Mouse (Mus musculus) layer of hippocampus, postnatal 14 days (tissue): ENCODE results near the gene Irf1. TPM values are rescaled to one million over a fixed set of nuclear protein-coding genes. Genes with fewer than 3 reads are reported as not detected.

Experiments
- DNase-seq, 2 experiments: peaks; one replicate each; pipeline ENCODE4 v3.0.0; 2021 to 2022; ENCODE audit warnings: low spot score in 2 of 2, mixed read lengths in 1 of 2
- total RNA-seq, 2 experiments: library from RNA; stranded (reverse); gene quantifications; 2 replicates each; pipeline ENCODE4 v1.2.3; 2021

Gene Irf1
- total RNA-seq, 2 experiments from 2014 or later, result 4.9 to 7.7 TPM

DNA sequence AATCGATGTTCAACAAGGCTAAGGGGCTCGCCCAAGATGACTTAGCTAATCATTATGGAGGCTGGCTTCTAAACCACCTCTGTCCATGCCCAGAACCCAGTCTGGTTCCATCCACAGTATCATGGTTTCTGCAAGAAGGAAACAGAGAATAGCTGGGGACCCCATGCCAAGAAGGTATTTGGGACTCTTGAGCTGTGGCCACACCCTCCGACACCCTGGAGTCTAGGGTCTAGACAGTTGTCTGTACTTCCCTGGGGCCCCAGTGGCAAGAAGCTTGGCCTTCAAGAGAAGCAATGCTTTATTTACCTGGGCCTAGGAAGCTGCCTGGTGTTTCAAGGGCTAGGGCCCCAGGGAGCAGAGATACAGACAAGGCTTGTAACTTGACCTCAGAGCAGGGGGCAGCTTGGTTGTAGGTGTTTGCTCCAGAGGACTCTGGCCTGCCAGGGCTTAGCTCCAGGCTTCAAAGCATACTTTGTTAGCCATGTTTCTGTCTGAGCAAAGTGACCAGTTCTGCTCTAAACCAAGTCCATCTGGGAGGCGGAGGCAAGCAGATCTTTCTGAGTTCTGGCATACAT, 11.5 kb downstream of the Irf1 start:
- DNase-seq, result no peak

DNA sequence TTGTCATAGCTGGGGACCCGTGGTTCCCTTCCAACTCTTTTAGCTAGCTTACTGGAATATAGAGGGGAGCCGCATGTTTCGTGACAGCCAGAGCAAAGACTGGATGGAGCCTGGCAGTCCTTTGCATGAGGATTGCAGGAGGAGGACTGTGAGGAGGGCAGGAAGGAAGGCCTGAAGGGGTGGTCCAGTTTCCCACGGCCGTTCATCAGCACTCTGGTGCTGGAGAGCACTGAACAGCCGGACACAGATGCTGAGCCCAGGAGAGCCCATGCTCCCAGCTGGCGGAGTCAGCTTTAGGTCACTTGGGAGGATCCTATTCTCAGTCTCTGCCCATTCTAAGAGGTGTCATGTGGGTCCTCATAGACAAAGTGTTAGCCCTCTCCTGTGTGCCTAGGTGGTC, 12.2 kb downstream of the Irf1 start:
- DNase-seq, result no peak

DNA sequence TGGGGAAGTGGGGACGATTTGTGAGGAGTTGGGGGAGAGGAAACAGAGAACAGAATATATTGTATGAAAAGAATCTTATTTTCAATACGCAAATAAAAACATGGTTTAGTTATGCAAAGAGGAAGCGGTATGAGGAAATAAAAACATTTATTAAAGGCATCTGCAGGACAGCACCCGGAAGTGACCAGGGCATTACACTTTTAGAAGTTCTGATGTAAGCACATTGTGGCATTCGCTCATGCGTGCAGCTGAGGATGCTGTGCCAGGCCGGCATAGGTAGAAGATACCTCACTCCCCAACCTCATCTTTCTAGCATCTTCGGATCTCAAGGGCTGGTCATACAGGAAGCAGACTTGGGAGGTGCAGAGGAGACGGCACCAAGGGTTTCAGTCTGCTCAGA, 13.5 kb downstream of the Irf1 start:
- no peak for DNase-seq

DNA sequence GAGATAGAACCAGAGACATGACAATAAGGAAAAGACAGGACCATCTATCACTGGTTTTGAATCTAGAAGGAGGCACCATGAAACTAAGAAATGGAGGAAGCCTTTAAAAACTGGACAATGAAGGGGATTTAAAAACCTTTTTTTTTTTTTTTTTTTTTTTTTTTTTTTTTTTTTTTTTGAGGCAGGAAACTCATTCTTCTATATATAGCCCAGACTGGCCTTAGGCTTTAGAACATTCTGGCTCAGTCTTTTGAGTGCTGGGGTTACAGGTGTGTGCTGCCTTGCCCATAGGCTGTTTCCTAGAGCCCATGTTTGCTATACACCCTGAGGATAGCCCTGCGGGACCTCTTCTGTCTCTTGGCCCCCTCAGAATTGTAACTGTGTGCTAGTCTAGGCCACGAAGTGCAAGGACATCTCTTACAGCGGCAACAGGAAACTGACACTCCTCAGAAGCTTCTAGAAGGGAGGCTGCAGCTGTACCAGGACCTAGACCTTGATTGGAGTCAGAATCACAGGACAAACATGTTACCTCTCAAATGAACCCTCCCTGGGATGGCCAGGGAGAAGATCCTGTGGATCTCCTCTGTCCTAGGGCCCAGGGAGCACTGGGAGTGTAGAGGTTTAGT, 15.6 kb downstream of the Irf1 start:
- no peak for DNase-seq

DNA sequence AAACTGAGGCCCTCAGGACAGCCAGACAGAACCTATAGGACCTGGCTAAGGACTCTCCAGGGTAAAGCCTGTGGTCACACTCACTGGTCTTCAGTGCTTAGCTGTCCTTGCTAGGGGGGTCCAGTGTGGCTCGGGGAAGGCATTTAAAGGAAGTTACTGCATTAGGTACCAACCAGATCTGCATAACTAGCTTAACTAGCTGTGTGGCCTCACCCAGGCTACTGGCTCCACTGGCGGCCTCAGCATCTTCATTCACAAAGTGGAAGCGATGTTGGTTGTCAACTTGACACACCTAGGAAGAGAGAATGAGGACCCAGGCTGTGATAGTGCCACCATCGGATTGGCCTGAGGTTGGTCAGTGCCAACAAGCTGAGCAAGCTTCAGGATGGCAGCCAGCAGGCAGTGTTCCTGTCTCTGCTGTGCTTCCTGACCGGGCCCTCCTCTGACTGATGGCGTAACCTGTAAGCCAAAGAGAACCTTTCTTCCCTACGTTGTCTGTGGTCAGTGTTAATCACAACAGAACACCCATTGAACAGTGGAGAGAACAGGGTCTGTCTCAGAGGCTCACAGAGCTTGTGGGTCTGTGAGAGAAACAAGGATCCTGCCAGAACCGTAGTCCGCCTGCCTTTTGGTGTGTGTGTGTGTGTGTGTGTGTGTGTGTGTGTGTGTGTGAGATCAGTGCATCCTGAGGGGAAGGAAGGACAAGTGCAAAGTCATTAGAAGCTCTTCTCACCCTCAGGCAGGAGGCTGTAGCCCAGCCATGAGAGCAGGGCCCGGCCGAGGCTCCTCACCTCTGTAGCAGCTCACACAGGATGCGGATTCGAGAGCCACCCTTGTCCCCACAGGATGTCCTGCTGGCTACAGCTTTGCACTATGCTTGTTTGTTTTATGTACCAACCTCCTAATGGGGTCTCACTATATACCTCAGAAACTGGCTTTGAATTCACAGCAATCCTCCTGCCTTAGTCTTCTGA, 16.5 kb downstream of the Irf1 start:
- DNase-seq, result no peak

DNA sequence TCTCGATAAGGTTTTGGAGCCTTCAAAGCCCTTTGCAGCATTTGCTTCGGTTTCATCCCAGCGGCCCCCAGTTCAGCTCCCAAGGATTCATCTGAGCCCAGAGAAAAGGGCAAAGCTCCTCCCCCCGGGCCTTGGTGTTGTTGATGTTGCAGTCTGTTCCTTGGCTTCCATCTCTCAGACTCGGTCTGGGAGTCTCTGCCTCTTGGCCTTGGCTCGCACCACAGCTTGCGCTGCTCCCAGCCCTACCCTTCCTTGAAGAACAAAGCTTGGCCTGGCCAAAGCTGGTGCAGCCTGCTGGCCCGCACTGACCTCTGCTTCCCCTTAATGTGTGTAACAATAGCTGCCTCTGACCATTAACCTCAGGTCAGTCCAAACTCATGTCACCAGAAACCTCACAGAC, 18.4 kb downstream of the Irf1 start:
- no peak for DNase-seq

DNA sequence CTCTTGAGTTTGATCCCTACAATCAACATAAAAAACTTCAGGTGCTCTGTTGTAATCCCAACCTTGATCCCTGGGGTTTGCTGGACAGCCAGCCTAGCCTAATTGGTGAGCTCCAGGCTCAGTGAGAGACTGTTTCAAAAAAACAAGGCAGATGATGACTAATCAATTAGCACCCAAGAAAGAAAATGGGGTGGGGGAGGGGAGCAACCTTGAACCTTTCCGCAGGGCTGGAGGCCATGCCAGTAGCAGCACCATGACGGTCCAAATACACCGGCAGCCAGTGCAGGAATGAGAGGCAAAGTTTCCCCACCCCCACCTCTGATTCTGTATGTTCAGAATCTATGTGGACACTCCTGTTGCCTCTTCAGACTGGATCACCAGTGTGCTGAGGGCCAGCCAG, 19.5 kb downstream of the Irf1 start:
- no peak for DNase-seq

DNA sequence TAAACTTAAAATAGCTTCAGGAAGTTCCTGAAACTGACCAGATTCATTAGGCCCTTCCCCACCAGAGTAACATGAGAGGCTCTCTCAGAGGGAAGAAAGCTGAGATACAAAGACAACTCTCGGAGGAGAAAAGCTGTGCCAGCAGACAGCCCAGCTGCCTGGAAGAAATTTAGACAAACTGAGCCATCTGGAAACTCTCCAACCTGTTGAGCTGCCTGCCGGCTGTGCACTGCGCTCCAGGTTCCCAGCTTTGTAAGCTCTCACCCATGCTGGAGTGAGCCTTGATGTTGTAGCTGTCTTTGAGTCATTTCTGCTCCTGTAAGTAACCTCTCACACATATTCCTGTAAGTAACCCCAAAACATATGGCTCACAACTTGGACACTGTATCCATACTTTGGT, 23.2 kb downstream of the Irf1 start:
- DNase-seq, result peak; percentile 32 to 68

DNA sequence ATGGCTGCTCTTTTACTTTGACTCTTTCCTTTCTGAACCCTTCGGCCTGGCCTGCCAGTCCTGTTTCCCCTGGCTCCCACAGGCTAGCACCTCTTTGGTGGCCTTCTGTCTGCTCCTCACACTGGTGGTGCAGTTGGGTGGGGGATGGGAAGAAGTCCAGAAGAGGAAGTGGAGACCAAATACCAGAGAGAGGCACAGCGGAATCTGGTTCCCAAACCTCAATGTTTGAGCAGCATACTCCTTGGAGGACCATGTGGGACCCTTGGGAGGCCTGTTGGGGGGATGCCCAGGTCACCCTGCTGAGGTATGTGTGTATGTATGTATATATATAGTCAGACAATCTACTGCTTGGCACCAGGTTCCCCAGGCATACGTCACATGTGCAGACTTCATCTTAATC, 24.2 kb downstream of the Irf1 start:
- DNase-seq, result no peak

DNA sequence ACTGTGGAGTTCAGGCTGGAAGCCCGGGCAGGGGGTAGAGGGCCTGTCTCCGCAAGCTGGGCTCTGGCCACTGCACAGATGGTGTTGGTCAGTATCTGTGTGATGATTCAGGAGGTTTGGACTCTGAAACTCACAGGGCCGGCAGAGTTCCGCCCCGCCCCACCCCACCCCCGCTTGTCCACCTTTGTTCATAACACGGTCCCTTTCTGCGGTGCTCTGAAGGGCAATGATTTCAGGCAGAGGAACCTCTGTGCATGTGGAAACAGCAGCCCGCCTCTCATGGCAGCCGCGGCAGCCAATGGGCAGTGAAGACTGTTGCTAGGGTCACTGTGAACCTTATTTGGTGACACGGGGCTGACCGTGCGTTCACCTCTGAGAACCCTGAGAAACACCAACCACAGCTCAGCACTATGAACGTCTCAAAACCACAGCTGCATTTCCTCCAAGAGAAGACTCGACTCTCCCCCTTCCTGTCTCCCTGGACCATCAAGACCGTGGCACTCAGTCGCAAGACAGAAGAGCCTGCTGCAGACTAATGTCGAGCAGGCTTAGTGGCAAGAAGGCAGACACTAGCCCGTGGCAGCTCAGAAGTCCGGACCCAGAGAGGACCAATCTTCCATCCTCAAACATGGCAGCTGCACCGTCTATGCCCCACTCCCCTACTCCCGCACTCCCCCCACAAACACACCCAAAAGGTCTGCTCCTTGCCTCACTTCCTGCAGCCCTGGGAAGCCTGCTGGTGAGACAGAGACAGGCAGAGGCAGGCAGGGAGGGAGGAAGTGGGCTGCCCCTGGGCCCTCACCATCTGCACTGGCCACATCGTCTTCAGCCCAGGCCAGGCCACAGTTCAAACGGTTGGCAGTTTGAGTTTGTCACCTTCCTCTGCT, 25.1 kb downstream of the Irf1 start:
- no peak for DNase-seq

DNA sequence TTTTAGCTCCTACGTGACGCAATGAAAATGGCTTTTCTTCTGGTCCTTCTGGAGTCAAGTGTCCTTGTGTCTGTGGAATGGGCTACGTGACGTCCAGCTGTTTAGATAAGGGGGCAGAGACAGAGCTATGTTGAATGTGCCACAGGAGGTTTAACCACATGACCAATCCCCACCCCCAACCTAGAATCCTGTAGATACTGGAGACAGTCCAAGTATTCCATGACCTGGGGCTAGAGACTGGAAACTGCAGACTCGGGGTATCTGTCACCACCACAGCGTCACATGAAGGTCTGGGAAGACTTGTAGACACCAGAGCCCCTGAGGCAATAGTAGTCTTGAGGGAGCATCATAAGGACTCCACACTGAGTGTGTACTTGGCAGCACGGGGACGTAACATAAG, 26.0 kb downstream of the Irf1 start:
- no peak for DNase-seq

DNA sequence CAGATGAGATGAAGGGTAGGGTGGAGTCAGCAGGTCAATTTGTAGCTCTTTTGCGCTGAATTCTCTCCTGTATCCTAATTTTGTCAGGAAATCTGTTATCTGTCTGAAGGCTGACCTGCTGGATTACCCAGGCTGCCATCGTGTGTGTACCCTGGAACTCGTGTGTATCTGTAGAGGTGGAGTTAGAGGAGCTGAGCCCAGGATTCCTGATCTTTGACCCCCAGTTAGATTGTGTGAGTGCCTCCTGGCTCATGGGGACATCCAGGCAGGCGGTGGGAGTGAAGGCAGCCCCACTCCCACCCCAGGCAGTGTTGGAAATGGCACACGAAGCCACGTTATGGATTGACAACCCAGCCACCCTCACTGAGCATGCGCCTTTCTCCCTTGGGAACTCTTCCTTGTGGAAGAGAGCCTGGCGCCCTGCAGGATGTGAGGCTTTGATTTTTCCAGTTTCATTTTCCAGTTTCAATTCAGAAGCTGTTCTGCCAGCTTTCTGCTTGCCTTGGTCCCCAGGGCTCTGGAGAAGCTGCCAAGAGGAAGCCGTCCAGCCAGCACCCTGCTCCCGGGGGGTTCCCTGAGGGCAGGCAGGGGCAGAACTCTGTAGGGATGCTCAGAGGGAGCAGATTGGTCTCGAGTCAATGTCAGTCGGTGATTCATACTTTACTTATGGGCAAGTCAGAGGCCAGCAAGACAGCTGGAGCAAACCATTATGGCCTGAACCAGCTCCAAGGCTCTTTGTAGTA, 26.8 kb downstream of the Irf1 start:
- peak; percentile 22 to 34 for DNase-seq

DNA sequence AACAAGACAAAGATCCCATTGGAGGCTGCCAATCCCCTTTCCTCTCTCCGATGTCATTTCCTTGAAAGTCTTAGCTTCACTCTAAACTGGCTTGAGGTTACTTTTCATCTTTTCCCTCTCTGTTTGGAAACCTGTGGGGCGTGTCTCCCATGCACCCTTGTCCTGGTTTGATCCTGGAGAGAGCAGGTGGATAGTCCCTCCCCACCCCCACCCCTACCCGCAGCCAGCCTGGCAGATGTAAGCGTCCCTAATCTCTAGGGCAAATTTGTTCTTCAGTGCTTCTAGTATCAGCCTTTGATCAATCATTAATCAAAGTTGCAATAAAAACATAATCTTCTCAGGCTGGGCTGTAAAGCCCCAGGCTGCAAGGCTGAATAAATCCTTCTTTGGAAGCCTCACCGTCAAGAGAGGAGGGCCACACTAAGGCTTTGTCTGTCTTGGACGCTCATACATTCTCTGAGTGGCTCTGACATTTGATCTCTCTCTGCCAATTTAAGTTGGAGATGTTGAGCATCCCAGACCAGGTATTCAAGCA, 27.6 kb downstream of the Irf1 start:
- no peak for DNase-seq

DNA sequence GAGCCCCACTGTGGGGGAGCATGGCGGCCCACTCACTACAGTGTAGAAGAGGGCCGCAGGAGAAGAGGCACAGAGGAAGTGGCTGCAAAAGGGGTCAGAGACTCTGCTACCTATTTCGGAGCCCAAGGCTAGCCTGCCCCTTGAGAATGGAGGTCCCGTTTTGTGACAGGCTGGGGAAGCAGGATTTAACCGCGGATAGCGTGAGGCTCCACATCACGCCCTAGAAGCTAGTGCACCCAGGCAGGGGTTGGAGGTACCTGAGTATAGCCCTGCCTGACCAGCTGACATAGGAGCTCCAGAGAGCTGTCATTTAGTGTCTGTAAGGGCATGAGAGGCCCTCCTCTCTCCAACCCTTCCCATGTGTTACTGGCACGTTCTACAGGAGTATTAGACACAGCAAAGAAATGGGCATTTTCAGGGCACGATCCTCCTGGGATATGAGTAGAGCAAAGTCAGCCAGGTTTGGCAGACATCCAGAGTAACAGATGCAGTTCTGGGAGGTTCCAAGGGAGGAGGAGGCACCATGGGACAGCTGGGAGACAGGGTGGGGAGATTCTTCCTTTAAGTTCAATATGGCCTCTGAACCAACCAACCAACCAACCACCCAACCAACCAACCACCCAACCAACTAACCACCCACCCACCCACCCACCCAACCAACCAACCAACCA, 28.4 kb downstream of the Irf1 start:
- DNase-seq, result no peak

DNA sequence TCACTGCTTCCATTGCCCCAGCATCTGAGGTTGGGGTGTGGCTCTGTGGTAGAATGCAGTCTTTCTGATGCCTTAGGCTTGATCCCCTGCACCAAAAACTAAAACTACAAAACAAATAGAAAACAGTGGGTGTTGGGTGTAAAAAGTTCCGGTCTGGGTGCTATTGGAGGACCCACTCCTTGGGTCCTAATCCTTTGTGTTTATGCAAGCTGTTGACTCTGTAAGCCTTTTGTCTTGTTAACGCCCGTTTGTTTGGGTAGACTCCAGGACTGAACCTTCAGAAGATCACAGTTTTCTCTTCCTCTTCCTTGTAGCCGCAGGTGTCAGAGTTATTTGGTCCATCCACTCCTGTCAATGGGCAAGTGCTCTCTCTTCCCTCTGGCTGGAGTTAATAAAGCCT, 30.2 kb downstream of the Irf1 start:
- no peak for DNase-seq

DNA sequence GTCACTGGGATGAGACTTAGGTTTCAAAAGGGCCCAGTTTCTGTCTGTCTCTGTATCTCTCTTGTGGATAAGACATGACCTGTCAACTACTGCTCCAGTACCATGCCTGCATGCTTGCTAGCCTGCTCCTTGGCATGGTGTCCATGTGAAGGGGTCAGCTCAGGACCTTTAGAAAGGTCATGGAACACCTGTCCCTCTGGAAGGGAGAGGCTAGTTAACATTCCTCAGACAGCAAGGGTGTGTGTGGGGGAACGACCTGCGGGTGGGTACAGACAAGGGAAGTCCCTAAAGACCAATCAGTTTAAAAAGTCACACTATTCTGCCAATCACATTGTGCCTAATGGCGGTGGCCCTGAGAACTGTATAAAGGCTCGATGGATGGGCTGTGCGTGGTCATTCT, 31.2 kb downstream of the Irf1 start:
- no peak for DNase-seq

DNA sequence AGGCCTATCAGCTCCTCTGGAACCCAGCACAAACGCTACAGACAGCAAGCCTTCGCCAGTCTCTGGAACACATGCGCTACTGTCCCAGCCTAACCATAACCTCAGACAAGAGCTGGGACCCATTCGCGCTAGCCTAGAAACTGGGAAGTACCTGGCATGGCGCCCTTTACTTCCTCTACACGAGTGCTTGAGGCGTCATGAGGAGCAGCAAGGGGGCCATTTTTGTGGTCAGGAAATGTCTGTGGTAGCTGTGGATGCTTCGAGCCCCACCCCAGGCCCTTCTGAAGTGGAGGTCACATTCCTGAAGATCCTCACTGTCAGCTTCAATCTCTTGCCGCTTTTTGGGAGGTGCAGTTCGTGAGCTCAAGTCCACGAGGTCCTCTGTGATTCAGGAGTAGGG, 33.3 kb downstream of the Irf1 start:
- DNase-seq, result no peak

DNA sequence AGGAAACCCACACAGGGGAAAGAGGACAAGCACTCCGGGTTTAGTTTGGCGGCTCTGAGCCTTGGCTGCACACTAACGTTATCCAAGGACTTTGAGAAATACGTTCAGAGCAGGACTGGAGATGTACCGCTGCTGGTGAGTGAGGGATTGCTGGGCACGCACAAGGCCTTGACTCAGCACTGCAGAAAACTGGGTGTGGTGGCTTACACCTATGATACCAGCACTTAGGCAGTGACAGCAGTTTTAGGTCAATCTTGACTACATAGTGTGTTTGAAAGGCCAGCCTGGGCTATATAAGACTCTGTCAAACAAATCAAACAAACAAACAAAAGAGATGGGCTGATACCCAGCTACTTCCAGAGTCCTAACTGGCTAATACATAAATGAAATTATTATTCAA, 33.7 kb downstream of the Irf1 start:
- DNase-seq, result no peak

DNA sequence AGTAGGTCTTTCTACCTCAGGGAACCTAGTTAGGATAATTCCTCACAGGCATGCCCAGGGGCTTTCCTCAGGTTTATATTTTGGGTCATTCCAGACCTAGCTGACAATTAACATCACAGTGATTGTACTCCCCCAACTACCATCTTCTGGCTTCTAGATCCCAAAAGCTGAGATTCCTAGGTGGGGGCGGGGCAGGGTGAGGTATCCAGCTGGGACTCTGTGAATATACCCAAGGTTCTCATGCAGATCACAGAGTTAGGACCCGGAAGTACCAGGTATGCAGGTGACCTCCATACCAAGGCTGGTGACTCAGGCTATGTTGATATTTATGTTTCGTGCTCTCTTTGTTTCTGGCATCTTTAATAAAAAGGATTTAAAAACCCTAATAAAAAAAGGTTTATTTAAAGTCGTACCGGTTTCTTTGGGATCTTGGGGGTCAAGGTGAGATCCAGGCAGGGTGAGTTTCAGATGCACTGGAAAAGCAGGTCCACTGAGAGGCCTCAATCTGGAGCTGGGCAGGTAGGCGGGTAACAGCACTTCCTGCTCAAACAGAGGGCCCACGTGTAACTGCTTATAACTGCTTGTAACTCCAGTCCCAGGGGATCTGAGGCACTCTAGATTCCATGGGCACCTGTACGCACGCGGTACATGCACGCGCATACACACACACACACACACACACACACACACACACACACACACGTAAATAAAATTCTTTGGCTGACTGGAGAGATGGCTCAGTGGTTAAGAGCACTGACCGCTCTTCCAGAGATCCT, 34.9 kb downstream of the Irf1 start:
- no peak for DNase-seq
